Mouse (Mus musculus) CH12.LX (cell line): Measurements from ENCODE around the gene Creg1. TPM values are rescaled to one million over a fixed set of nuclear protein-coding genes. Genes with fewer than 3 reads are reported as not detected.
A peak's percentile ranks its signal among the peaks of the same experiment; 100 is the strongest.

Experiments used
- DNase-seq: peaks from one replicate; pipeline ENCODE4 v3.0.0-alpha.2; 2013; ENCODE audit errors: extremely low read depth
- H3K27ac ChIP-seq: 2 replicates; pipeline ENCODE4 v1.5.1; 2012; ENCODE audit warnings: low read depth, mild to moderate bottlenecking, control low read depth, moderate library complexity; ENCODE audit not compliant: insufficient read depth
- H3K27me3 ChIP-seq: replicated peaks from 2 replicates; pipeline ENCODE3; 2012; ENCODE audit warnings: inconsistent platforms
- H3K36me3 ChIP-seq, 2 experiments: replicated peaks in 1 of 2; 2 replicates each; pipeline versions ENCODE3 to v1.6.1; 2012; ENCODE audit warnings: inconsistent platforms in 1 of 2, low read length in 1 of 2, mild to moderate bottlenecking in 1 of 2, mixed read lengths in 1 of 2, moderate library complexity in 1 of 2; ENCODE audit not compliant: control insufficient read depth in 1 of 2, insufficient read depth in 1 of 2
- H3K4me1 ChIP-seq, 2 experiments: 2 replicates each; pipeline ENCODE4 v1.6.1; 2012; ENCODE audit warnings: inconsistent platforms in 1 of 2, moderate library complexity in 1 of 2; ENCODE audit not compliant: insufficient read depth in 2 of 2, control insufficient read depth in 1 of 2
- H3K4me2 ChIP-seq: 2 replicates; pipeline ENCODE4 v1.6.1; 2012; ENCODE audit warnings: low read depth, mild to moderate bottlenecking, control low read depth; ENCODE audit not compliant: poor library complexity, insufficient read depth, severe bottlenecking
- H3K4me3 ChIP-seq, 3 experiments: fragments of 150-350 bp in 1 of 3; sonication (generic) in 1 of 3; replicated peaks in 1 of 3; 2 replicates each; pipeline versions ENCODE3 to v1.5.1; 2011 to 2012; ENCODE audit warnings: low read depth in 2 of 3, low read length in 2 of 3, mild to moderate bottlenecking in 2 of 3, moderate library complexity in 2 of 3, control low read depth in 1 of 3, improper control_type of control experiment in 1 of 3, inconsistent platforms in 1 of 3, mixed read lengths in 1 of 3; ENCODE audit not compliant: poor library complexity in 1 of 3
- H3K79me2 ChIP-seq: replicated peaks from 2 replicates; pipeline ENCODE4 v1.6.1; 2012; ENCODE audit warnings: mild to moderate bottlenecking, moderate library complexity; ENCODE audit not compliant: control insufficient read depth, poor library complexity, insufficient read depth, severe bottlenecking; ENCODE audit errors: extremely low read depth
- H3K9ac ChIP-seq: 2 replicates; pipeline ENCODE4 v1.6.1; 2012; ENCODE audit warnings: low read depth, mild to moderate bottlenecking, control low read depth, moderate library complexity; ENCODE audit not compliant: insufficient read depth
- H3K9me3 ChIP-seq: replicated peaks from 2 replicates; pipeline ENCODE3; 2012; ENCODE audit warnings: low read length, inconsistent platforms, mixed read lengths
- BHLHE40 ChIP-seq: IDR thresholded peaks from 2 replicates; pipeline ENCODE4 v1.6.1; 2011; ENCODE audit warnings: mild to moderate bottlenecking, low read depth, low read length, improper control_type of control experiment
- CHD1 ChIP-seq: IDR thresholded peaks from 2 replicates; pipeline ENCODE4 v1.6.1; 2012; ENCODE audit warnings: low read depth, low read length, improper control_type of control experiment, inconsistent platforms
- CTCF ChIP-seq, 2 experiments: IDR thresholded peaks in 1 of 2; conservative IDR thresholded peaks in 1 of 2; 2 replicates each; pipeline ENCODE4 v1.5.1; 2011 to 2012; ENCODE audit warnings: low read depth in 2 of 2, low read length in 2 of 2, improper control_type of control experiment in 1 of 2, inconsistent platforms in 1 of 2, mild to moderate bottlenecking in 1 of 2, moderate library complexity in 1 of 2
- E2F4 ChIP-seq: IDR thresholded peaks from 2 replicates; pipeline ENCODE4 v1.6.1; 2011; ENCODE audit warnings: low read depth, low read length, improper control_type of control experiment; ENCODE audit not compliant: insufficient replicate concordance
- ETS1 ChIP-seq: conservative IDR thresholded peaks from 2 replicates; pipeline ENCODE4 v1.6.1; 2012; ENCODE audit warnings: low read depth, mild to moderate bottlenecking, inconsistent platforms, low read length, improper control_type of control experiment, moderate library complexity
- GABPA ChIP-seq: IDR thresholded peaks from 2 replicates; pipeline ENCODE4 v1.6.1; 2012; ENCODE audit warnings: low read depth, low read length, improper control_type of control experiment, inconsistent platforms; ENCODE audit not compliant: insufficient replicate concordance
- HCFC1 ChIP-seq: IDR thresholded peaks from 2 replicates; pipeline ENCODE4 v1.6.1; 2012; ENCODE audit warnings: low read depth, mild to moderate bottlenecking, inconsistent platforms, low read length, improper control_type of control experiment
- JUND ChIP-seq: conservative IDR thresholded peaks from 2 replicates; pipeline ENCODE4 v1.6.1; 2011; ENCODE audit warnings: low read depth, low read length, improper control_type of control experiment
- MAFK ChIP-seq: IDR thresholded peaks from 2 replicates; pipeline ENCODE4 v1.6.1; 2011; ENCODE audit warnings: low read length, improper control_type of control experiment; ENCODE audit not compliant: insufficient replicate concordance
- MAZ ChIP-seq: IDR thresholded peaks from 2 replicates; pipeline ENCODE4 v1.6.1; 2012; ENCODE audit warnings: low read depth, mild to moderate bottlenecking, inconsistent platforms, low read length, improper control_type of control experiment, moderate library complexity
- MEF2A ChIP-seq: IDR thresholded peaks from 2 replicates; pipeline ENCODE4 v1.6.1; 2014; ENCODE audit warnings: low read depth, mild to moderate bottlenecking, inconsistent platforms, low read length, improper control_type of control experiment, borderline replicate concordance
- MYC ChIP-seq: IDR thresholded peaks from 2 replicates; pipeline ENCODE4 v1.6.1; 2011; ENCODE audit warnings: low read depth, mild to moderate bottlenecking, improper control_type of control experiment, low read length
- NELFE ChIP-seq: IDR thresholded peaks from 2 replicates; pipeline ENCODE4 v1.6.1; 2011; ENCODE audit warnings: low read depth, low read length, improper control_type of control experiment
- NRF1 ChIP-seq: IDR thresholded peaks from 2 replicates; pipeline ENCODE4 v1.6.1; 2014; ENCODE audit warnings: low read depth, mild to moderate bottlenecking, inconsistent platforms, low read length, improper control_type of control experiment, moderate library complexity
- POLR2AphosphoS2 ChIP-seq: IDR thresholded peaks from 2 replicates; pipeline ENCODE4 v1.6.1; 2011; ENCODE audit warnings: low read depth, low read length, improper control_type of control experiment
- RAD21 ChIP-seq: IDR thresholded peaks from 2 replicates; pipeline ENCODE4 v1.6.1; 2011; ENCODE audit warnings: low read depth, mild to moderate bottlenecking, low read length, improper control_type of control experiment, moderate library complexity
- RCOR1 ChIP-seq: conservative IDR thresholded peaks from 2 replicates; pipeline ENCODE4 v1.6.1; 2012; ENCODE audit warnings: low read depth, mild to moderate bottlenecking, inconsistent platforms, low read length, improper control_type of control experiment
- SIN3A ChIP-seq: IDR thresholded peaks from 2 replicates; pipeline ENCODE4 v1.6.1; 2012; ENCODE audit warnings: low read length, improper control_type of control experiment, inconsistent platforms
- SMC3 ChIP-seq: IDR thresholded peaks from 2 replicates; pipeline ENCODE4 v1.6.1; 2011; ENCODE audit warnings: low read depth, low read length, improper control_type of control experiment
- TBP ChIP-seq: conservative IDR thresholded peaks from 2 replicates; pipeline ENCODE4 v1.6.1; 2011; ENCODE audit warnings: low read depth, low read length, improper control_type of control experiment
- TCF12 ChIP-seq: IDR thresholded peaks from 2 replicates; pipeline ENCODE4 v1.6.1; 2014; ENCODE audit warnings: low read depth, mild to moderate bottlenecking, inconsistent platforms, low read length, improper control_type of control experiment
- UBTF ChIP-seq: IDR thresholded peaks from 2 replicates; pipeline ENCODE4 v1.6.1; 2012; ENCODE audit warnings: low read depth, mild to moderate bottlenecking, inconsistent platforms, low read length, improper control_type of control experiment, moderate library complexity
- USF1 ChIP-seq: IDR thresholded peaks from 2 replicates; pipeline ENCODE4 v1.6.1; 2014; ENCODE audit warnings: low read depth, mild to moderate bottlenecking, inconsistent platforms, low read length, improper control_type of control experiment
- USF2 ChIP-seq: conservative IDR thresholded peaks from 2 replicates; pipeline ENCODE4 v1.6.1; 2011; ENCODE audit warnings: low read depth, low read length, improper control_type of control experiment
- ZKSCAN1 ChIP-seq: IDR thresholded peaks from 2 replicates; pipeline ENCODE4 v1.6.1; 2012; ENCODE audit warnings: low read depth, inconsistent platforms, low read length, improper control_type of control experiment, borderline replicate concordance
- ZMIZ1 ChIP-seq: IDR thresholded peaks from 2 replicates; pipeline ENCODE4 v1.6.1; 2012; ENCODE audit warnings: low read depth, mild to moderate bottlenecking, inconsistent platforms, low read length, improper control_type of control experiment
- ZNF384 ChIP-seq: IDR thresholded peaks from 2 replicates; pipeline ENCODE4 v1.6.1; 2012; ENCODE audit warnings: low read depth, low read length, improper control_type of control experiment, inconsistent platforms
- dilution Hi-C: fragments of 300-500 bp; cut with MboI; formaldehyde crosslinking; loops from 2 replicates; pipeline ENCODE4 v1.14.3; 2020; ENCODE audit warnings: low sequenced_read_pairs; ENCODE audit not compliant: extremely low pct_unique_long_range_greater_than_20kb, extremely low pct_ligation_motif_present
- in situ Hi-C: fragments of 300-500 bp; cut with MboI; formaldehyde crosslinking; loops from 3 replicates; pipeline ENCODE4 v1.14.3; 2019; ENCODE audit warnings: low sequenced_read_pairs, low pct_ligation_motif_present, low pct_unique_long_range_greater_than_20kb, mixed read lengths
- polyA plus RNA-seq: library from polyadenylated mRNA; unstranded; fragments of >175 nt; gene quantifications from 2 replicates; pipeline ENCODE4 v1.2.1, GENCODE M21; 2012; ENCODE audit warnings: low read depth; ENCODE audit not compliant: insufficient read length
- total RNA-seq, 2 experiments: library from RNA; depleted of rRNA; stranded (reverse); fragments of 300-350 nt in 1 of 2; fragments of >200 nt in 1 of 2; gene quantifications; 2 replicates each; pipeline ENCODE4 v1.2.3; 2012 to 2014

The Creg1 gene
- total and polyA plus RNA-seq, 3 experiments: 22.3 to 44.3 (median 38.2) TPM

DNA sequence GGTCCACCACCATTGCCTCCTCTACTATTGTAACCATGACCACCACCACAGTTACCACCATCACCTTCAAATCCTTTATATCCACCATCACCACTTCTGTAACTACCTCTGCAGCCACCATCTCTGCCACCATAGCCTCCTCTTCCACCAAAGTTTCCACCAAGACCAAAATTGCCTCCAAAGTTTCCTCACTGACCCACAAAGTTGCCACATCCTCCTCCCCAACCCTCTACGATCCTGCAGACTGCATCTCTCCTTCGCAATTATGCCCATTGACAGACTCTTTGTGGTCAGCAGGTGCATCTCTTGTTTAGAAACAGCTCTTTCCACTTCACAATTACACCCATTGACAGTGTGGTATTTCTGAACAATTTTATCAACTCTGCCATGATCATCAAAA, 28.7 kb upstream of the Creg1 start:
- Histone ChIP-seq H3K27me3 (no peaks in the 10 kb centered on the region), H3K4me3 (no peak overlapping the region), H3K4me1 (peaks cover 0 to 13% of the 10 kb centered on the region in 2 experiments; a peak in 2 of 4 replicates), H3K4me2 (no peak overlapping the region), H3K36me3 (no peaks in the 10 kb centered on the region), H3K79me2 (no peaks in the 10 kb centered on the region), H3K9me3 (no peaks in the 10 kb centered on the region), H3K27ac (no peak overlapping the region), H3K9ac (no peak overlapping the region)
- TF ChIP-seq ZNF384 (no peak), BHLHE40 (no peak), ZMIZ1 (no peak), UBTF (no peak), USF2 (no peak), E2F4 (no peak), MAFK (no peak), NRF1 (no peak), TBP (no peak), ETS1 (no peak), SMC3 (no peak), USF1 (no peak)
- dilution Hi-C loops (no loop called here), in situ Hi-C loops (loop anchor here (5.0 kb wide), 2 partner anchors 73 to 153 kb away; no protein-coding TSS in a partner anchor)
- DNase-seq: no peak

- peak; percentile 91 for DNase-seq
- no peaks in the 10 kb centered on the region for H3K9me3 ChIP-seq
- H3K4me1 ChIP-seq: peaks cover 0 to 13% of the 10 kb centered on the region in 2 experiments; a peak in 2 of 4 replicates
- H3K36me3 ChIP-seq: no peaks in the 10 kb centered on the region
- no peaks in the 10 kb centered on the region for H3K79me2 ChIP-seq
- no peak overlapping the region for H3K27ac ChIP-seq
- H3K4me2 ChIP-seq: peak overlapping the region; percentile 49; the same call in 1 of the 2 replicates
- dilution Hi-C loops: no loop called here
- H3K4me3 ChIP-seq: no peak overlapping the region
- no peaks in the 10 kb centered on the region for H3K27me3 ChIP-seq
- peak overlapping the region; percentile 21; the same call in 1 of the 2 replicates for H3K9ac ChIP-seq
- in situ Hi-C loops: loop anchor here (5.0 kb wide), 2 partner anchors 74 to 154 kb away; no protein-coding TSS in a partner anchor
- peak; percentile 100 for TF ChIP-seq SMC3
- no peak for TF ChIP-seq E2F4
- TF ChIP-seq BHLHE40: no peak
- peak; percentile 65; the same call in 1 of the 2 replicates for TF ChIP-seq MAZ
- no peak for TF ChIP-seq TBP
- TF ChIP-seq SIN3A: peak; percentile 89
- TF ChIP-seq ZMIZ1: no peak
- no peak for TF ChIP-seq UBTF
- TF ChIP-seq NRF1: 0 out of 2 replicates have a peak, but pooled peaks have one; percentile 18
- no peak for TF ChIP-seq USF2
- TF ChIP-seq ZNF384: no peak
- TF ChIP-seq ZKSCAN1: no peak
- peak; percentile 89 for TF ChIP-seq MYC
- no peak for TF ChIP-seq GABPA
- no peak for TF ChIP-seq TCF12
- peak; percentile 41; the same call in 1 of the 2 replicates for TF ChIP-seq NELFE
- TF ChIP-seq MAFK: peak; percentile 35; the same call in 1 of the 2 replicates
- TF ChIP-seq CHD1: no peak
- TF ChIP-seq RAD21: no peak; the same call in none of the 2 replicates
- TF ChIP-seq MEF2A: peak; percentile 65
- TF ChIP-seq HCFC1: 0 out of 2 replicates have a peak, but pooled peaks have one; percentile 23
- peak; percentile 93 to 99 for TF ChIP-seq CTCF (conservative IDR thresholded peaks at IDR 0.05 in 1 of 2, IDR thresholded peaks at IDR 0.05 in 1 of 2; ENCODE audit: low read depth in 2 of 2, low read length in 2 of 2)
- no peak for TF ChIP-seq RCOR1
- no peak for TF ChIP-seq POLR2AphosphoS2
- TF ChIP-seq JUND: peak; percentile 52; the same call in 1 of the 2 replicates
These were observed 27.4 kb upstream of the Creg1 start for GRCm38 (mm10) chr1:165735826-165736818.
